Mouse (Mus musculus): ENCODE results near the gene Ccdc3.

DNA sequence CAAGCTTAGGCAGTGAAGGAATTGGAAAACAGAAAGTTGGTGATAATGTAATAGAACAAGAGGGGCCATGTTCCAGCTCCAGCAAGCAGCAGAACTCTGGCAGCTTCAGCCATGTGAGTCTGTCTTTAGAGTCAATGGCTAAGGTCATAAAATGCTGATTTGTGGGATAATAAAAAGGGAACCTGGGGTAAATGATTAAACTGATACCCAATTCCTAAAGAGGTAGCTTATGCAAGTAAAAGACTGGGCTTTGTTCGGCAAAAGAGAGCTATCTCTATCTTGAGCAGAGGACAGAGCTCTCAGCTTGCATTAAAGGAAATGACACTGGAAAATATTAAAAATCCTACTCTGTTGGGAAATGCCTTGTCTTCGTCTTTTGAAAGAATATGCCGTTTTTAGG is 120.7 kb downstream of the Ccdc3 start:
- TF ChIP-seq FOSL1 (IDR thresholded peaks at IDR 0.05; ENCODE audit: insufficient read depth, low read length, poor library complexity, severe bottlenecking) (no peak), CTCF (IDR thresholded peaks at IDR 0.05; ENCODE audit: control insufficient read depth, insufficient read depth, insufficient read length) (no peak)
